Mouse (Mus musculus) CD8-positive naive resting alpha-beta T cell, adult 57 days (primary cell): ENCODE measurements around the gene Rem2. TPM values are rescaled to one million over a fixed set of nuclear protein-coding genes. Genes with fewer than 3 reads are reported as not detected.

Source experiments
- total RNA-seq: library from RNA; stranded (reverse); gene quantifications from one replicate; pipeline ENCODE4 v1.2.4, GENCODE M21; 2023

Rem2 gene
- total RNA-seq = 0.89 TPM

DNA sequence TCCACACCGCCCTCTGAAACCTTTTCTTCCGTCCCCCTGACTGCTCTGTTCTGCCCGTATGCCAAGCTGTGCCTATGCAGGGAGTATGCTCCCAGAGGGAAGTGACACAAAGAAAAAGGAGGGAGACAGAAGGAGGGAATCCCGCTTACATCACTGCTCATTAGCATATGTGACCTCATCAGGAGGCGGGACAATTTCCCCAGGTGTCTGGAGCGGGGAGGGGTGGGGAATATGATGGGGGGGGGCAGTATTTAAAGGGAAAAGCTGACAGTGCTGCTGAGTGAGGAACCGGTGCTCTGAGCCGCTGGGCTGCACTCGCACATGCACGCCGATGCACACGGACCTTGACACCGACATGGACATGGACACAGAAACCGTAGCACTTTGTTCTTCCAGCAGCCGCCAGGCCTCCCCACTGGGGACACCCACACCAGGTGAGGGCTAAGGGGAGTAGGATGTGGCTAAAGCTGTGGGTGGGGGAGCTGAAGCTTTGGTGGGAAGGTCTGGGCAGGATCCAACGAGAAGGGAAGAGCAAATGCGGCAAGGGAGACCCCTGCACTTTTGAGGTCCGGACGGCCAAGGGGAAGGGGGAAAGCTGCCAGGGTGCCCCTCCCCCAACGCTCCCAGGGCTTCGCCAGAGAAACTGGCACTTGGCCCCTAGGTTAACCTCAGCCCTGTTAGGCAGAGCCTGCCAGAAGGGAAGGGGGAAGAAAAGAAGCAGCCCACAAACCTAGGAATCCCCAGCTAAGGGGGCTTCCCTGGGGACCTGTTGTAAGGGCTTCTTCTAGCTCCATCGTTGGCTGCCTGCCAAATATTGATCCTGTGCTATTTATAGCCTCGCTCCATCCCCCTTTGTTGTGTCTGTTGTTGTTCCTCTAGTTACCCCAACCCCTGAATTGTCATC, at the start of gene Rem2:
Rem2 (plus strand) TSS at position 160 of the 904 bp plus-strand sequence.

GRCm38 (mm10) chr14:54426689-54427398, 49.1 kb upstream of the Rem2 start, which contains the start of gene Mrpl52:
TSS of gene Mrpl52 (plus strand) at chr14:54426909.

GRCm38 (mm10) chr14:54431334-54432077, 44.4 kb upstream of the Rem2 start, which contains the start of gene Mmp14:
TSS of gene Mmp14 (plus strand) at chr14:54431612.

DNA sequence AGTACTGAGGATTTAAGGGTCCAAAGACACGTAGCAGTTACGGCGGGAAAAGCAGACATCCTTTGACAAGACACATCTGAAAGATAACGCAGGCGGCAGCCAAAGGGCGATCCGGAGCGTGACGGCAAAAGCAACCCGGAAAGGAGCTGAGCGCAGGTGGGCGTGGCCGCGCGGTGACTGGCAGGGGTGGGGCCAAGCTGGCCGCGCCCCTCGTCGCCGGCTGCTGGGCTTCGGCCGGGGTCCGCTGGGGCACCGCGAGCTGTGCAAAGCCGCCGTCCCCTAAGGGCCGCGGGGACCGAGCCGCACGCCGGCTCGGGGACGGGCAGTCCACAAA, 12.0 kb upstream of the Rem2 start, which contains the start of gene Lrp10:
Lrp10 (plus strand) TSS at position 179 of the 334 bp plus-strand sequence.

Other genes with a start within 250 kb of the Rem2 start
- gene Dad1, start 222.0 kb upstream of the Rem2 start, total RNA-seq = 147 TPM
- gene Abhd4, start 221.9 kb upstream of the Rem2 start, total RNA-seq = 5.3 TPM
- not detected for gene Olfr49, start 191.2 kb upstream of the Rem2 start, total RNA-seq
- gene Oxa1l, start 115.3 kb upstream of the Rem2 start, total RNA-seq = 58.5 TPM
- 2.6 TPM for gene Slc7a7, start 58.3 kb upstream of the Rem2 start, total RNA-seq
- gene Mrpl52, start 49.2 kb upstream of the Rem2 start, total RNA-seq = 73.4 TPM
- gene Mmp14, start 44.5 kb upstream of the Rem2 start, total RNA-seq = not detected
- gene Lrp10, start 12.0 kb upstream of the Rem2 start, total RNA-seq = 100 TPM
- gene Prmt5, start 41.4 kb downstream of the Rem2 start, total RNA-seq = 33.1 TPM
- gene Haus4, start 78.5 kb downstream of the Rem2 start, total RNA-seq = 15.8 TPM
- 0.43 TPM for gene Ajuba, start 101.5 kb downstream of the Rem2 start, total RNA-seq
- gene 4931414P19Rik, start 129.9 kb downstream of the Rem2 start, total RNA-seq = 9.3 TPM
- 44.6 TPM for gene Psmb5, start 141.9 kb downstream of the Rem2 start, total RNA-seq
- not detected for gene Psmb11, start 145.3 kb downstream of the Rem2 start, total RNA-seq
- gene Gm17606, start 164.9 kb downstream of the Rem2 start, total RNA-seq = not detected
- 6.2 TPM for gene Cdh24, start 165.3 kb downstream of the Rem2 start, total RNA-seq
- gene 1700123O20Rik, start 210.1 kb downstream of the Rem2 start, total RNA-seq = 29.9 TPM
- gene Acin1, start 210.8 kb downstream of the Rem2 start, total RNA-seq = 537 TPM
- gene Gm29776, start 222.7 kb downstream of the Rem2 start, total RNA-seq = not detected
- 0.55 TPM for gene Cebpe, start 236.1 kb downstream of the Rem2 start, total RNA-seq